Mouse (Mus musculus) induced T-regulatory cell, adult 2 months (primary cell): ENCODE measurements at regions not wholly inside any gene's neighbourhood (a gene's known extent, or its start where the extent isn't known, plus 50 kb on each side); places are given as distances from the start of the nearest gene placed in this dataset.
"Not testable (repeated sequence)": the region's sequence is repeated elsewhere in the genome, so short reads cannot be mapped to it uniquely, and the experiment has no call there.

Experiments
- DNase-seq: peaks from one replicate; pipeline ENCODE4 v3.0.0-alpha.2; 2012; ENCODE audit warnings: low read depth

DNA sequence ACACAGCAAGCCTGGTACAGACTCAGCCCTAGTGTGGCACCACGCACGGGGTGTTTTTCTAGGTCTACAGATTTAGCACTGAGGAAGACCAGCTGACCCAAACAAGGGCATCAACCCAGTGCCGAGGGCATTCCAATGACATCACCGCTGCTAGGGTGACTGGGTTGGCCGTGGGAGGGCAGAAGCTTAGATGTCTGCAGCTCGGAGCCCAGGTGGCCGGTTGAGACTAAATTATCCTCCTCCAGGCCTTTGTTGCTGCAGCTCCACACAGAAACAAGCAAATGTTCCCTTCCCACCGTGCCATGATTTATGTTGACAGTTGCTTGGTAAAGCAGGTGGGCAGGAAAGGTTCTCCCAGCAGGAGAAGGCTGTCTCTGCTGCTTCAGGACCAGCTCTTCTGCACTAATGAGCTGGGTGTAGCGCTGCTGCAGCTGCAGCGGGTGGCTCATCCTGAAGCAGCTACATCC is 198.8 kb upstream of the Peli2 start:
- no peak for DNase-seq

DNA sequence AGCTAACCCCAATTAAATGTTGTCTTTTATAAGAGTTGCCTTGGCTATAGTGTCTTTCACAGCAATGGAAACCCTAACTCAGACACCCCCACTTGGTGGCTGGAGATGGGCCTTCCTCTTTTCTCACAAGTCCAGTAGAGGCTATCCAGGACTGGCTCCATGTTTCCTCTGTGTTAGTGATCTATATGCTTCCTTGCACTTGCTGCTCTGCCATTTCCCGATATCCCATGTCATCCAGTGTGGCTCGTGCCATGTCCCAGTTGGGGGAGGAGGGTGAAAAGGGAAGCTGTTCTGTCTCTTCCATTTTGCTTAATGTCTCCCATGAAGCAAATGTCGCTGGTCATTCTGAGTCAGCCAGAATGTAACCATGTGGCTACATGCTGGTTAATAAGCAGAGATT is 194.2 kb upstream of the Peli2 start:
- DNase-seq = no peak

DNA sequence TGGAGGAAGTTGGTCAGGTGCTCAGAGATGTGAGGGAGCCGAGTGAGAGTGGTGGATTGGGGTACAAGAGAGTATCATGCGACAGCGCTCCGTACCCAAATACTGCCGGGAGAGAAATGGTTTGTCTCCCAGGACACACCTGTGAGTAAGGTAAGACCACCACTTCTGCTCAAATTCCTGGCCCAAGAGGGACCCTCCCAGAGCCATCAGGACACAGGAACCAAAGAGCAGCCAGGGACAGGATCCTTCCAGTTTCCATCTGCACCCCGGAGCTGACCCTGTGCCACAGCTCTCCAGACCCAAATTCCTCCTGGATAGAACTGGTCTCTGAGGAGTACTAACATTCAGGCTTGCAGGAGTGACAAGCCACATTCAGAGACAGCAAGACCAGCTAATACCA is 185.2 kb upstream of the Peli2 start:
- no peak for DNase-seq

DNA sequence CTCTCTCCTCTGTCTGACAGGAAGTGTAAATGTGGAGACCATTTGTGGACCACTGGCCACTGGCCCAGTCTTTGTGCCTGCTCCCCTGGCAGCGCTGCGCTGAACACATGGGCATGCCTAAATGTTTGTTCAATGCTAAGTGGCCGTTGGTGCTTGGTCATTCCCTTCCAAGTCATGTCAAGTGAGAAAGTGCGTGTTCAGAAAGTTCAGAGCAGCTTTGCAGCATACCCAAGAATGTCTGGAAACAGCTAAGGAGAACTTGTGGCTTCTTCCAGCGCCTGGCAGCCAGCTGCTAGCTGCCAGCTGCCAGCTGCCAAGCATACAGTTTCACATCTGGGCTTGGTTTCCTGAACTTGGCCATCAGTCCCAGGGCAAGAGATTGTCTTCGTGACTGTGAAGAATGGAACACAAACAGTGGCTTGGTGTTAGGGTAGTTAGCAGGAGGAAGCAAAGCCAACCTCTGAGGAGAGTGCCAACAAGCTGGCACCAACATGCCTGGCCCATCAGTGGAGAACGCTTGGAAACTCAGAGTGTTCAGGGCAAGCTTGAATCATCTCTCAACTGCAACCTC is 183.5 kb upstream of the Peli2 start:
- DNase-seq = no peak

DNA sequence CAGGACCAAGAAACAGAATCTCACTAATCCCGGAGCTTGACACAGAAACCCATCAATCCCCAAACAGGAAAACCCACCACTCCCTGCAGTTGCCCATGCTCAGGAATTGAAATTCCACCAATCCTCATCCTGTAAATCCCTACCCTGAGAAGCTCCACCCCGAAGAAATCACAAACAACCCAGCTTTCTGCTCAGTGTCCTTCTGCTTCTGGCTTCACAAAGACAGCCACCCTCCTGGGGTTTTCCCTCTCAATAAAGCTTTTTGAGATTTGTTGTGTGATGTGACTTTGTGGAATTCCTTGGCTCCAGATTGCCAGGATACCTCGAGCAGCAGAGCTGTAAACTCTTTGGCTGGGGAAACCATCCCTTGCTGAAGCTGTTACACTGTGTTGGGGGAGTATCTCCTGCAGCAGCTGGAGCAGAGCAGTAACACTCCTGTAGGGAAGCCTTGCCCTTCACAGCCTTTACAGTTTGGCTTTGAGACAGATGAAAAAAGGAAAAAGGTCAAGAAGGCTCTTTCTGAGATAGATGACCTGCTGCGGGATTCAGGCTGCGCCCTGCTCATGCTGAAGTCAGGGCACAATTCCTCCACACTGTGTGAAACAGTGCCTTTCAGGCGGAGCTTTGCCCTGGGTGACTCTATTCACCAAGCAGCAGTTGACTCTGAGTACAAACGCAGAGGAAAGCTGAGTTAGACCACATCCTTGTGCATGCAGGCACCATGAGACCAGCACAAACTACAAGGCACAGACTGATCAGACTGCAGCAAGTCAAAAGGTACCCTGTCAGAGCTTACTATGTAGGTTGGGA is 180.6 kb upstream of the Peli2 start:
- DNase-seq = no peak

DNA sequence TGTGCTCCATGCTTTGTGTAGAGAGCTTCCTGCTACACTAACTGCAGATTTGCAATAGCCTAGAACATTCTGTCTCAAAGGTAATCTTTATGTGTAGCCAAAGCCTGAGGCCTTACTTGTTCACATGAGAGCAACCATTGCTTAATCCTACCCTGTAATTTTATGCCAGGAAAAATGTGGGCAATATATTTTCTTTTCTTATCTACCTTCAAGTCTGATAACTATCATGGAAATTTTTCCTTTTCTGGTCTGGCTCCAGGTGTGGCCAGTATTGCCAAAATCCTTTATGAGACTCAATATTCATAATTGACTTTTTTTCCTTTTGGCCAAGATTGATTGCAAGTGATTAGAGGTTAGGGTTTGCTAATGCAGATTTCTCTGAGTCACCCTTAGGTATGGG is 178.0 kb upstream of the Peli2 start:
- DNase-seq = no peak

DNA sequence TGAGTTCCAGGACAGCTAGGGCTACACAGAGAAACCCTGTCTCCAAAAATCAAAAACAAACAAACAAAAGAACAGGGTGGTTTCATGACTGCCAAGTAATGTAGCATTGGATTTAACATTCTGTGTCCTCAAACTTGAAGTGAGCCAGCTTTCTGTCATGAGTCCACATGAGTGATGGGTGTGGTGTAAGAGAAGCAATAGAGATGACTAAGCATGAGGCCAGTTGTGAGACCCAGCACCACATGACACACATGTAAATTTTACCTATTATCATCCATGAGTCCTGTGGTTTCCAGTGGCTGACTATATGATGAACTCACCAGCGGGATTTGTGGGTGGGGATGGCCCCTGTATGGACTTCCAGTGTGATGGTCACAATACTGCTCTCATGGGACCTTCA is 176.0 kb upstream of the Peli2 start:
- no peak for DNase-seq

DNA sequence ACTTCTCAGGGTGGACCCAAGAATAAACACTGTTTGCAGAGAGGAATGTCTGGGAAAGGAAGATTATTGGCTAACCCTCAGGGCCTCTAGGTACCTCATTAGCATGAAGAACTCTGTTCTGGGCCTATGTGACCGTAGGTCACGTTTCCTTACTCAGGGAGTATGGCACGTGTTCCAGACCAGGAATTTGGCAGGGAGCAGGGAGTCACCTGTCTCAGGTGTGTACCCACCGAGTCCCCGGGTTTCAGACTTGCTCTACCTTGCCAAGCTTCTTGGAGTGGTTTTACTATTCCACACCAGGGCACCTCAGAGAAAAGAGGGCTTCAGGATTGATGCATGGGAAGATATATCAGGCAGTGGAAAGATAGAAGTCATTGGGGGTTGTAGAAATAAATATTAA is 169.6 kb upstream of the Peli2 start:
- DNase-seq = no peak

DNA sequence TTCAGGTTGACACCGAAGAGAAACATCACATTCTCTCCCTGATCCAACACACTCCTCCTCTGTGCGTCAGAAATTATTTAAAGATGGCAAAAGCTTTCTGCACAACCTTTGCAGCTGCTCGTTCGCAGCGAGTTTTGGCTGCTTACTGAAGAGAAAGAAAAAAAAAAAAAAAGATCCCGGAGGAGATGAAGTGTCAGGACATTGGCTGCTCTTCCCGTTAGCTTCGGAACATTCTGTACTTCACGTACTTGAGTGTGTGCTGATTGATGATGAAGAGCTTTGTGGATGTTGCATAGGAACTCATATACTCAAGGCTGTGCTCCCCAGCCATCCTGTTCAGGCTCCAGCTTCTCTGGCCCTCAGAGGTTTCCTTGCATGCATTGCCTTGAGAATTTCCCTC is 162.5 kb upstream of the Peli2 start:
- DNase-seq = no peak

DNA sequence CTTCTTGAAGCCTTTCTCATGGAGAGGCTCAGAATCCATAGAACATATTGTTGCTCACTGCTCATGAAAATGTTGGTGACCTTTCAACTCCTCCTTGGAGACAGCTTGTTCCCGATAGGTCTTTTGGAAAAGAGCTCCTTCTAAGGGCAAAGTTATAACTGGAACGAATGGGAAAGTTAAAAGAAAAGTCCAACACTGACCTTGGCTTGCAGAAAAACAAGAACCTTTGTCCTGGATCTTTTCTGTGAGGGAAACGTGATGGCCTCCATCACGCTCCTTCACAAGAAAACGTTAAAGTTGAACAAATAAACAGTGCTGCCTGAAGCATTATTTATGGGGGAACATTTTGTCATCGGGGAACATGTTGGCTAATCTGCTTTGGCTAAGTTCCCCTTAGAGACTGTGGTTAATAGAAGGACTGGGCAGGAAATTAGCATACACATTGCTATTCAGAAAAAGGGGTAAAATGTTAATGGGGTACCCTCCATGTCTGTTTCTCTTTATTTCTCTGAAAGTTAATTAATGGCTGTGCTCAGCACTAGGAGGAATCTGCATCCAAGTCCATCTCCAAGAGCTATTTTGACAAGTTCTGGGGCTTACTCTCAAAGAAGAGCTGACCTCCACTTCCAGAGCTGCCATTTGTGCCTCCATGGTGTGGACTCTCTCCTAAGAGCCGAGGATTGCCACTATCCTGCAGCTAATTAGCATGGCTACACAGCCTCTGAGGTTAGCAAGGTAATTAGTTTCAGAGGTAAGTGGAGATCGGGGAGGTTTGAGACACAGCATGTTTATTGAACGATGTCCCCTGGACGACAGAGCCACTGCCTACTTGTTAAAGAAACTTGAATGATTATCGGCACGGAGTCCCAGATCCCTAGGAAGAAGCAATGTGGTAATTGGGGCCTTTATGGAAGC is 161.0 kb upstream of the Peli2 start:
- no peak for DNase-seq

DNA sequence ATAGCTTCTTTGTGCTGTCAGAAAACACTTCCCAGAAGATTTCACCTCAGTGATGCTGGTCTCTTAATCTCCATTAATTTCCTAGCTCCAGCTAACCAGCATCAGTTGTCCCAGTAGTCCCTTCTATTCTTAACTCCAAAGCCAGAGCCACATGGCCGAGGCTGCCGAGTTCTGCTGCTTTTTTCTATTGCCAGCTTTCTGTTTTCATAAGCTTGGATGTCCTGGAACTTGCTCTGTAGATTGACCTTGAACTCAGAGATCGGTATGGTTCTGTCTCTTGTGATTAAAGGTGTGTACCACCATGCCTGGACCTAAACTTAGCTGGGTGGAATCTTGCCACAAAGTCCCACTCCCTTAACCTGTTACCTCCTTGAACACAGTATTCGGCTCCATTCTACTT is 155.8 kb upstream of the Peli2 start:
- not testable (repeated sequence) for DNase-seq

DNA sequence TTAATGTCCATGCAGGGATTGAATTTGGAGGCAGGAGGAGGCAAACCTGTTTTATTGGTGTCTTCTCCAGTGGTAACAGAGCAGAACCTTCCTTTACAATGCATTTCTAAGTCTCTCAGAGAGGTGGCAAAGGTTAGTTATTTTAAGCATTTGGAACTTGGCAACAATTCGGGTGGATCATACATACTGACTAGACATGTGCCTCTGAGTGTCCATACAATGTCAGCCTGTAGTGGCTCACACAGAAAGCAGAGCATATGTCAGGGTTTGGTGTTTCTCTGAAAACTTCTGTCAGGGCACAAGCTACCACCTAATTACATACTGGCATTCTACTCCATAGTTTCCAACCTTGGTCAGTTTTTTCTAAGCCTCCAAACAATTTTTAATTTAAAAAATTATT is 150.8 kb upstream of the Peli2 start:
- DNase-seq = no peak

DNA sequence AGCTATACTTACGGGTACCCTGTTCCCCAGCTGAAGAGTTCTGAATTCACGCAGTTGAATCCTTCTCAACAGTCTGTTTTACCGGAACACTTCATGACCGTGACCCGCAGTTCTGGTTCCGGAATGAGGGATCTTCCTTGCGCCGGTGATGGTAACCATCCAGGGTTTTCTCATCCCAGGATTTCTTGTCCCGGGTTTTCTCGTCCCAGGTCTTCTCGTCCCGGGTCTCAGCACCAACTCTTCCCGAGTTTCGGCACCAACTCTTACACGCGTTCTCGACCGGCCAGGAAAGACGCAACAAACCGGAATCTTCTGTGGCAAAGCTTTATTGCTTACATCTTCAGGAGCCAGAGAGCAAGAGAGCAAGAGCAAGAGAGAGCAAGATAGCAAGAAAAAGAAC is 147.5 kb upstream of the Peli2 start:
- not testable (repeated sequence) for DNase-seq

DNA sequence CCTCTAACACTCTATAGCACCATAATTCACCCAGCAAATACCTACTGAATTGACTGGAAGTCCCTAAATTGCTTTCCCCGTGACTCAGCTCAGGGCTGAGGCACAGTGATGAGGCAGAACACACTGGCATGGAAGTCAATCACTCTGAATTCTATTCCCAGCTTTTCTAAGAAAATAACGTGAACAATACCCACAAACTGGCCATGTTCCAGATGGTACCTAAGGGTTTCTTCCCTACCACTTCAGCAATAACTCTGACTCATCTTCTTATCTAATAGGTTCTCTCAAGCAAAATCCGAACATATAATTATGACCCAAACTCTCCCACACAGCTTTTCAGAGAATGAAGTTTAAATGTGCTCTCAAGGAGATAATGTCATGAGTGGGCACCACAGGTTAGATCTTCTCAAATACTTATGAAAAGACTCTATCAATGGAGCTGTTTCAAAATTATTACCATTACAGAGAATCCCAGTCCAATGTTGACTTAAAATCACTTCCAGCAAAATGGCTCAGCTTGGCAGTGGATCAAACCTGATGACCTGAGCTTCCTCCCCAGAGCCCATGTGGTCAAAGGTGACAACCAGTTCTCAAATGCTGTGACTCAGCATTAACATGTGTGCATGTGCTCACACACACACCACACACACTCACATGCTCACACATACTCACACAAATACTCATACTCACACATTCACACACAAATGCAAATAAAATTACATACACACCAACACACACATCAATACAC is 137.5 kb upstream of the Peli2 start:
- DNase-seq = no peak

DNA sequence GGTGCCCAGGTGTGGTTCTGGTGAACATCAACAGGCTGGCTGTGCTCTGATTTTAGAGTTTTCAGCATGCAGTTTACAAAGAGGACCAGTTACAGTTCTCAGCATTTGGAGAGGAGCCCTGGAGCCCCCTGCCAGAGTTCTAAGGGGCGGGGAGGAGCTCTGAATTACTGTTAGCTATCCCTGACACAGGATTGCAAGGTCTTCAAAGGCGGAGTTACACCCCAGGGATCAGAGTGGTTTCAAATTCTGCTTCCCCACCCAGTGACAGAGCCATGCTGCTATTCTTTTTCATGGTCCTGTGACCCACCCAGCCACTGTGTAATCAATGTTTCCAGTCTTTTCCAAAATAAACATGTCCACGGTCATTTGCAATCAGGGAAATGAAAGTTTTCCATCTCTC is 134.1 kb upstream of the Peli2 start:
- no peak for DNase-seq

DNA sequence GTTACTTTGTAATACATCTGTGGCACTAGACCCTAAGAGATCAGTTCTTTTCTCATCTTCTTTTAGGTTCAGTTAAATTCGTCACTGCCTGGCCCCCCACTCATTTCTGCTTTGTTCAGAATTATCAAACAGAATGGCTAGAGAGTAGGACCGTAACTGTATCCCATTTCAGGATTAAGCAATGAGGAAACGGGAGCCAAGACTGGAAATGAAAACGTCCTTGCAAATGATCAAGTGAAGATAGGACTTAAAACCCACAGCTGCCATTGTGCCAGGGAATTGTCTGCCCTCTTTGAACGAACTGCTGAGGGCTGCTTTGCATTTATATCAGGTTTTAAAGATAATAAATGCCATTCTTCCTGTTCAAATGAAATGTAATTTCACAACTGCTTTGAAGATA is 133.7 kb upstream of the Peli2 start:
- DNase-seq = no peak

DNA sequence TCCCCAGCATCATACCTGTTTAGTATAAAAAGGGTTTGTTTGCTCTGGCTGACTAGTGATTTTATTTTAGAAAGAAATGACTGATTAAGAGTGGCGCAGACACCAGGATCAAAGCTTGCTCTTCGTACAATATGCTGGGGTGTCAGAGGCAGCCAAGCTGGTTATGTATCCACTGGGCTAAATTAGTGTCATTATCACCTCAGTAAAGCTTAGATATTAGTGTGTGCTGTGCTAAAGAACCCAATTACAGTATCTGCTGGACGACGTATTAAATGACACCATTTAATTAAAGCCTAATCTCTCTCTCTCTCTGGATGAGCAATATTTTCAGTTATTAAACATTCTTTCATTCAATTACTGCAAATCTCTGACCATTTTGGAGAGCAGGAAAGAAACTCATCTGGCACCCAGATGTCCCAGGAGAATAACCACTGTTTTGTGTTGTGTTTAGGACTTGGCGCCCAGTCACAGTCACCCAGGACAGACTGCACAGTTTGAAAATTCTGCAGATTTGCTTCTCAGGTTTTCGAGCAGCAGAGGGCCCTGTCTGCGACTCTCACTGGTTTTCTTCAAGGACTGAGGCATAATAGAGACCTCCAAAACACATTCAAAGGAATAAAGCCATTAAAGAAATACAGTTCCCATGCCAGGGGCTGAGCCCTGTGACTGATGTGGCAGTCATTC is 133.1 kb upstream of the Peli2 start:
- no peak for DNase-seq

DNA sequence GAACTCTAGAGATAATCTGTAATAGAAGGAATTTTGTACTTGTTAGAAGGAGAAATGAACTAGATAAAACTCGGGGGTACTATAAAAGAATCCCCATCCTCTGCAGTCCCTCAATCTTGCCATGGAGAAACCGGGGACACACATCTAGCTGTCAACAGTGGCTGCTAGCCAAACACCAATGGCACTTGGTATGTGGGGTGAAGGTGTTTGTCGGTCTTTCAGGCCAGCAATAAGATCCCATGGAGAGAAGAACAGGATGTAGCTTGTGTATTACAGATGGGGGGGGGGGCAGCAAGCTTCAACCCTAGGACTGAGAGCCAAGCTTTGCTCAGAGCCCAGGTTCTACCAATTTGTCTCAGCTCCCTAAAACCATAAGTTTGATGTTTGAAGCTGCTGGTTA is 132.5 kb upstream of the Peli2 start:
- DNase-seq = no peak

DNA sequence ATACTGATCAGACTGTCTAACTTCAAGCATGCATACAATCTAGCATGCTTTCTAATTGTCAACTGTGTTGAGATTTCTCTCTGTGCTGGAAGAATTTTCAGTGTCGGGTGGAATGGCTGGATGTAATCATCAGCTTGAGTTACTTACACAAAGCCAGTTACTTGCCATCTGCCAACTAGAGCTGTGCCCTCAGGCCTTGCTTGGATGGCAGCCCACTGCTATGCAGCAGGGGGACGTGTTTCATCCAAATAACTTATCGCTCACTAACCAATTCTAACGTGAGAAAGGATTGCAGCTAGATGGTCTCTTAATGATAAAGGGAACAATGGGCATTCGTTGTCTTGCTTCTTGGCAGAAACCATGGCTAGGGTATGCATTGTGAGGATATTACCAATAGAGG is 131.3 kb upstream of the Peli2 start:
- DNase-seq = no peak

DNA sequence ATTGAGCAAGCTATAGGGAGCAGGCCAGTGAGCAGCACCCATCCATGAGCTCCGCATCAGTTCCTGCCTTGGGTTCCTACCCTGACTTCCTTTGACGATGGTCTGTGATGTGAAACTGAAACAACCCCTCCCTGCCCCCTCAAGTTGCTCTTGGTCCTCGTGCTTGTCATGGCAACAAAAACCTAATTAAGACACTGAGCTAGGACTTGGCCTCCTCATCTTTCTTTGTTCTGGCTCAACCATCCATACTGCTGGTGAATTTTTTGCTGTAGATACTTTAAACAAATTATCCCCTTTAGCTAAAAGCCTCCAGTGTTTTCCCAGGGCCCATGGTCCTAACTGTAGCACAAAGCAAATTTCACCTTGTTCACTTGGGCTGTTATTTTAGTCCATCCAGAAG is 129.9 kb upstream of the Peli2 start:
- no peak for DNase-seq

DNA sequence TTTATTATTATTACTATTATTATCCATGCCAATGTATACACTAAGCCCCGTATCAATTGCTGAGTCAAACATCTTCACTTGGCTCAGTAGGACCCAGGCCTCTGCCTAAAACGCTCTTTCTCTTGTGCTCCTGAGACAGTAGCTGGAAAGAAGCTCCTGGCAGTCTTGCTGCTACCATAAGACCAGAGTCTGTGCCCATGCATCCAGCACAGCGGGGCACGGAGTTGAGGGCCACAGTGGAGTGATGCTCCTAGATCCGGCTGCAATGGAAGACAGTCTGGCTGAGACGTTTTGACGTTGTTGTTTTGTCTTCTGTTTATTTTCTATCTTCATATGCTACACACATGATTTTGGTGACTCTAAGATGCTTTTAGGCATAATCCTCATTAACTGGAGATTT is 129.1 kb upstream of the Peli2 start:
- DNase-seq = no peak

DNA sequence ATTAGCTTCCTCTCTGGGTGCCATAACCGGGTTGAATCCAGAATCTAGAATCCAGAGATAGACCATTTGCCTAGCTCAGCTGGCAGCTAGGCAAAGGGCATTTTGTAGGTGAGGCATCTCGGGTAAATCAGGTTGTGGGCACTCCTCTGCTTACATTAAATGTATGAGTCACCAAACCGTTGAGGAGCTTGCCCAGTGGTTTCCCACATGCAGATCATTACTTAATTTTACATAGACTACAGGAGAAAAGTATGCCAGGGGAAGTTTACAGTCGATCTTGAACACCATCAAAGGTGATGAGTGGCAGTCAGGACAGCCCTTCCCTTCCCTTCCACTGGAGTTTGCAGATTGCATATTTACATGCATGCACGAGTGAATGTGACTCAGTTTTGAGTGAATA is 128.5 kb upstream of the Peli2 start:
- no peak for DNase-seq
